Mouse (Mus musculus) liver, embryonic 14.5 days (tissue): ENCODE data around the gene Eif4b.

ENCODE experiments used
- CTCF ChIP-seq: IDR thresholded peaks from 2 replicates; pipeline ENCODE4 v1.5.1; 2016; ENCODE audit warnings: antibody characterized with exemption, low read depth, control low read depth
- EP300 ChIP-seq: IDR thresholded peaks from 2 replicates; pipeline ENCODE4 v1.6.1; 2016; ENCODE audit warnings: antibody characterized with exemption, low read depth

GRCm38 (mm10) chr15:102114651-102115260 is 41.2 kb downstream of the Eif4b start:
- no peak for TF ChIP-seq CTCF
- TF ChIP-seq EP300: no peak
